Mouse (Mus musculus) embryo, embryonic 11.5 days (tissue): ENCODE results near the gene Ttc16.

Source experiments
- DNase-seq: peaks from one replicate; pipeline ENCODE4 v3.0.0-alpha.2; 2012; ENCODE audit warnings: low read depth, low spot score

Gene Ttc16

DNA sequence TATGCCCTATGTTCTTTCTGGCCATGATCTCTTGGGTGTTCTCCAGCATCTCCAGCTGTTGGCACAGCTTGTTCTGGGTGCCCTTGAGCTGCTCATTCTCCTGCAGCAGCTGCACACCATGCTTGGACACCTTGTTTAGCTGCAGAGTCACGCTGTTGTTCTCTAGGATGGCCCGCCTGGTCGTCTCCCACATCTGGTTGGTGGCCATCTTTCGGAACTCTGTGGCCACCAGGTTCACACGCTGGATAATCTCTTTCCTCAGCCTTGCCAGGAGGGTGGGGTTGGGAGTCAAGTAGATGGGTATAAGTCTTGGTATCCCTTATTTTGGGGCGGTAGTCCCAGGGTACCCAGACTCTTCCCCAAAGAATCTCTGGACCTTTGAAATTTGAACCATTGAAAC, 4.3 kb upstream of the Ttc16 start:
- DNase-seq = no peak

DNA sequence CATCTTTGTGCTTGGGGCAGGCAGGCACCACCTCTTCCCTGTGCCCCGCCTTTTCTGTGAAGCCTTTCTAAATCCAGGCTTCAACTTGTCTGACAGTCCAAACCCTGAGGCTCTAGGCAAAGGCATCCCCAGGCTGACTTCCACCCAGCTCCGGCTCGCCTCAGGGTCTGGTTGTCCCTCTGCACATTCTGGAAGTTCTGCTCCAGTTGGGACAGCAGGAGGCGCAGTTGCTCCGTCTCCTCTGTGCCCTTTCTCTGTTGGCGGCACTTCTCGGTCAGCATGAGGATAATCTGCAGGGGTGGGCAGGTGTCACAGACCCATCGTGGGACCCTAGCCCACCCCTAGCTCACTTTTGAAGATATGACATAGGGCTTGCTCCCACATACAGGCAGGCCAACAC, 3.7 kb upstream of the Ttc16 start:
- DNase-seq = peak; percentile 52

DNA sequence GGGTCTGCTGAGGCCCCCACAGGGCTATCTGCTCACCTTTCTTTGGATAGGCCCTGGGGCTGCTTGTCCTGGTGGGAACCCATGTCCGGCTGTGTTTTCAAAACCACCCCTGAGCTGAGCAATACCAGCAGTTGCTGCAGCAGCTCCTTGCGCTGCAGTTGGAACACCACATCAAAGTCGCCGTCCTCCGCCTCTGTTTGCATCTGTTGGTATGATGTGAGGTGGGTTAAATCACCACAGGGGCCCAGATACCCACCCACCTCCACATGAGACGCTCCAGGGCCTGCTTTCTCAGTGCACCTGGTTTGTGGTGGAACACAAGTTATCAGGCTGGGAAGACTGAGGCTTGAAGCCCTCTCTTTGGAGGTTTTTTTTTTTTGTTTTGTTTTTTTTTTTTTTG, 2.6 kb upstream of the Ttc16 start:
- DNase-seq = no peak

DNA sequence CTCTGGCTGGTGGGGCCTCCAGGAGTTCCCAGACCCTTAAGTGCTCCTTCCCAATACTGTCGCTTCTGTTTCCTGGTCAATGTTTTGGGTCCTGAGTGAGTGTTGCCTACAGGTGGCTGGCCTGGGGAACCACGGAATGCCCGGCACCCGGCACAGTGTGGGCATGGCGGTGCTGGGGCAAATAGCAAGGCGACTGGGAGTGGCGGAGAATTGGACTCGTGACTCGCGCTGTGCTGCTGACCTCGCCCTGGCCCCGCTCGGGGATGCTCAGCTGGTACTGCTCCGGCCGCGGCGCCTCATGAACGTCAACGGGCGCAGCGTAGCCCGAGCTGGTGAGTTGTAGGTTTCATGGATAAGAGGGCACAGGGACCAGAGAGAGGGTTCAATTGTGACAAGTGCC, 759 bp upstream of the Ttc16 start:
- no peak for DNase-seq

DNA sequence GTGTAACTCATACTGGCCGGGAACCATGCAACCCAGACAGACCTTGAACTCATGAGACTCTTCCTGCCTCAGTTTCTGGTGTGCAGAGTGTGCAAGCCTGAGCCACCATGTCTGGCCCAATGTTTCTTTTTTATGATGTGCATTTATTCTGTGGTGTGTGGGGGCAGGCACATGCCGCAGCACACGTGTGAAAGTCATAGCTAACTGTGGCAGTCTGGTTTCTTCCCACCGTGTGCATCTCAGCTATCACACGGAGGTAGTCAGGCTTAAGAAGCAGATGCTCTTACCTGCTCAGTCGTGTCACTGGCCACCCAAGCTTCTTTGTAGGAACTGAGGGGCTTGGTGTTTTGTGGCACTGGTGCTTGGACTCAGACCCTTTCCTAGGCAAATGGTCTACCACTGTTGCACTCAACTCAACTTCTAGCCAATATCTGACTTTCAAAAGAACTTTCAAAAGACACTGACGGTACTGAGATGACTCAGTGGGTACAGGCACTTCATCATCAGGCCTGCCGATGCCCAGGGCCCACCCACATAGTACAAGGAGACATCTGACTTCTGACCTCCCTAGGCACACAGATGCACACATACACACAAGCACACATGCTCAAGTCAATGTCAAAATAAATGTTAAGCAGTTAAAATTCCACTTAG, 2.7 kb downstream of the Ttc16 start:
- no peak for DNase-seq

DNA sequence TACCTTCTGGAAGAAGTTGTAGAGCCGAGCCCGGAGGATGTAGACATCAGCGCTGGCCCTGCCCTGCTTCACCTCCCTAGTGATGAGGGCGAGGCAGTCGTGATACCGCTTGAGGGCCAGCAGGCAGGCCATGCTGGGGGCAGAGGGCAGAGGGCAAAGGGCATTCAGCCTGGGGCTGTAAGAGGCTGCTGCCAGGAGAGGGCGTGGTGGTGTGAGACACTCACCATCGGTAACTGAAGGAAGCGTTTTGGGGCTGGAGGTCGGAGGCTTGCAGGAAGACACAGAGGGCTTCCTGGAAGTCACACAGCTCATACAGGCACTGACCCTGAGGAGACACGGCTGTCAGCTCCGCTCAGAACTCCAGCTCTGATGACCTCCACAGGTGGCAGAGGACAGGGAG, 3.5 kb downstream of the Ttc16 start:
- DNase-seq = no peak

DNA sequence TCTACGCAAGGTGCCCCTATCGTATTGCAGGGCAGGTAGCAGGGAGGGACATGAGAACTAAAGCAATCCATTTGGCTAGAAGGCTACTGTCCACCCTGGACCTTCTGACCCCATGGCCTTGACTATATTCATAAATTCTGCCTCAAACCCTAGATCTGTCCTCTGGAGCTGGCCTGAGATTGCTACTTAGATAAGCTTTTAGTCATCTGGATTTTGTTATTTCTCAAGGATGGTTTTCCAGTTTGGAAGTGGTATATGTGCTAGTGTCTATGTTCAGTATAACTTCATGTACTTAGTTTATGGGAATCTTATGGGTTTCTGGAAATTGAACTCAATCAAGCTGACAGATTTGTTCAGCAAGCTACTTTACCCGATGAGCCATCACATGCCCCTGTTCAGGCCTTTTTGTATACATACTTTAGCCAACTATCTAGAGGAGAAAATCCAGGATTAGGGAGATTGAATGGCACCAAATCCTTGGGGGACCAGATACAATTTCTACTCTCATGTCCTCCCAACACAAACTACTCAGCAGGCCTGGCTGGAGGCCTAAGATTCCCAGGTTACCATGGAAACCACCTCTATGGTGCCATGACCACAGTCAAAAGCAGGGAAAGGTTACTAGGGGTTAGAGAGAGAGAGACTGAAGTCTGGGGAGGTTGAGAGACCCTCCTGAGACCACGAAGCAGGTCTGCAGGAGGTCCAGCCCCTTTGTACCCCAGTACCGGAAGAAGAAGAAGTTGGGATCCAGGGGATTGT, 5.9 kb downstream of the Ttc16 start:
- no peak for DNase-seq

DNA sequence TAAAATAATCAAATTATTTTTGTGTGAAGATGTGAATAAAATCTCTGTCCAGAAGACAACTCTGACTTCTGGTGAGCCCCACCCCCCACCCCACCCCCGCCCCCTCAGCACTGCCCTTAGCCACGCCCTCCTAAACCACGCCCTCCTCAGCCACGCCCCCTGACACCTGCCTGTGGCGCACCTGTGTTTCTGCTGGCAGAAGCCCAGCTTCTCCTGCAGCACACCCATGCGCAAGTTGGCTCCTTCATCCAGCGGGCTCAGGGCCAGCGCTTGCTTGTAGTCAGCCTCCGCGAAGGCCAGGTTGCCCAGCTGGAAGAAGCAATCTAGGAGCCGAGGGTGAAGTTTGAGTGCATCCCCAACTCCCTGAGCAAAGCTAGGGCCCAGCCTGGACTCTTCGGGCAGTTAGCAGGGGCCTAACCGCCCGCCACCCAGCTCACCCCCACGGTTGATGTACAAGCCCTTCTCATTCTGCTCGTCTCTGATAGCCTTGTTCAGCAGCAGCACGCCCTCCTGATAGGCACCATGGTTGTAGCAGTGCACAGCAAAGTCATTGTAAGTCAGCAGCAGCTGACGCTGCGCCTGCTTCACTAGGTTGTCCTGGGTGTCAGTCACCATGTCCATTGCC, 6.7 kb downstream of the Ttc16 start:
- DNase-seq = no peak

DNA sequence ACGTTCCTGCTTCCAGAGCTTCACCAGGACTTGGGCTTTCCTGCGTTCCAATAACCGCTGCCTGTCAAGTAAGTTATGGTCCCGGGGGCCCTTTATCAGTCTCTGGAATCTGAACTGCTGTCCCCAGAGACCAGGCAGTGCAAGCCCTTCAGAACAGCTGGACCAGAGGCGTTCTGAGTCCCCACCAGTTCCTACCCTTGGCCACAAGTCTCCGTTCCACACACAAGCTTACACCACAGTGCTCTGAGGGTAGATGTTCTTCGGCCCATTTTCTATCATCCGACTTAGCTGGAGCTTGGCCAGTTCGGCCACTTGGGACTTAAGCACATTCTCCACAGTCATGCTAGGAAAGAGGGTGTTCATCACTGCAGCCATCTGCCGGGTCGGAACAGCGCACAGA, 8.2 kb downstream of the Ttc16 start:
- DNase-seq = no peak

DNA sequence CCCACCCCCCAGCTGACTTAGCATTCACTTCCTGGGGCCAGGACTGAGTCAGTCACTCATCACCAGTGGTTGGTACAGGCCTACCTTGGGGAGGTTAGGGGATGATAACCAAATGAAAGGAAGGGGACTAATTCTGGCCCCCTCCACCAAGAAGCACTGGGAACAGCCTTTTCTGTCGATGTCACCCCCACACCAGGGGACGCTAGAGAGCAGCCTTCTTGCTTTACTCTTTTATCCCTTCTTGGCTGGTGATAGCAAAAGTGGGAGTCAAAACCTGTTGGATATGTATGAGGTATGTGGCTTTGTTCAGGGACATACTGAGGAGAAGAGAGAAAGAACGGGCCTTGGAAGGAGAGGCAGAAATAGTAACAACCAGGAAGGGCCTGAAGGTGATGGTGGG, 12.1 kb downstream of the Ttc16 start:
- DNase-seq = no peak

DNA sequence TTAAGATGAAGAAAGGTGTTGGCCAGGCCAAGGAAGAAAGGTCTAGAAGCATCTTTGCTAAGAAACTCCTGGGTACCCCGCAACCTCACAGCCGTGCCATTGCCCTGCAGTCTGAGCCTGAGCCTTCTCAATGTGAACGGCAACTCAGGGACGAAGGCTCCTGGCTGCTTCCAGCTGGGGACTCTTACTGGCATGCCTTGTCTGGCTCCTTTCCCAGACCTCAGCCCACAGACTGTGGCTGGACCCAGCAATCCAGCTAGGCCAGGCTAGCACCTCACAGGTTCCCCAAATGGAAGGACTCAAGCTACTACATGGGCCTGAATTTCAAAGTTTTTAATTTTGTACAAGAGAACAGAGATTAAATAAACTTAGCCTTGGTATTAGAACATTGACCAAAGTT, 13.6 kb downstream of the Ttc16 start:
- DNase-seq = no peak

DNA sequence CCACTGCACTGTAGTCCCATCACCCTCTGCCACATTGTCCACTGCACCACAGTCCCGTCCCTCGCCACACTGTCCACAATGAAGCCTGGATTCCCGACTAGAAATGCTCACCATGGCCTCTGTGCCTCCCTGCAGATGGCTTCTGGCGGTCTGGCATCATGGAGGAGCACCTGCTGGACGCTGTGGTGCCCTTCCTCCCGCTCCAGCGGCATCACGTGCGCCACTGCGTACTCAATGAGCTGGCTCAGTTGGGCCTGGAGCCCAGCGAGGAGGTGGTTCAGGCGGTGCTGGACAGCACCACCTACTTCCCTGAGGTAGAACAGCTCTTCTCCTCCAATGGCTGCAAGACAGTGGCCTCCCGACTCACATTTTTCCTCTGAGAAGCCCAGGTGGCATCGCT, 14.1 kb downstream of the Ttc16 start:
- no peak for DNase-seq

DNA sequence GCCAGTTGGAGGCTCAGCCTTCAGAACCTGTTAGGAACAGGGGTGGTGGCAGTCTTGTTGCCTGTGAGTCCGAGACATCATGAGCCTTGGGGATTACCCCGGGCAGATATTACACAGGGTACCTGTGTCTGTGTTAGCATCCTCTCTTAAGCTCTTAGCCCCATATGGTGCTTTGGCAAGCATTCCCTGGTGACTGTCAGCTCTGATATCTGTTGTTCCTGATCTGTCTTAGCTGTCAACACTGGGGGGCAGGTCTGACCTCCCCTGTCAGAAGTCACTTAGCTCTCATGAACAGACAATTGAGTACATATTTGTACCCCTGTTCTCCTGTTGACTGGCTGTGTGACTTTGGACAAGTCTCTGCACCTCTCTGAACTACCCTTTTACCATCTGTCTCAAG, 16.4 kb downstream of the Ttc16 start:
- DNase-seq = no peak

DNA sequence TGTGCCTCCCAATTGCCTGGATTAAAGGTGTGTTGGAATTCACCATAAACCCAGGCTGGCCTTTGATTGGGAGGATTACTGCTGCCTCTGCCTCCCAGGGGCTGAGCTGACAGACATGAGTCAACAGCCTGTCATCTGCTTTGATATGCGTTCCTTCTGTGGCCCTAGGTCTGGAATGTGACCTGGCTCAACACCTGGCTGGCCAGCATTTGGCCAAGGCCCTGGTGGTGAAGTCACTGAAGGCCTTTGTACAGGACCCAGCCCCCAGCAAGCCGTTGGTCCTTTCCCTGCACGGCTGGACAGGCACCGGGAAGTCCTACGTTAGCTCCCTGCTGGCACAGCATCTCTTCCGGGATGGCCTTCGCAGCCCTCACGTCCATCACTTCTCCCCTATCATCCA, 16.9 kb downstream of the Ttc16 start:
- no peak for DNase-seq

DNA sequence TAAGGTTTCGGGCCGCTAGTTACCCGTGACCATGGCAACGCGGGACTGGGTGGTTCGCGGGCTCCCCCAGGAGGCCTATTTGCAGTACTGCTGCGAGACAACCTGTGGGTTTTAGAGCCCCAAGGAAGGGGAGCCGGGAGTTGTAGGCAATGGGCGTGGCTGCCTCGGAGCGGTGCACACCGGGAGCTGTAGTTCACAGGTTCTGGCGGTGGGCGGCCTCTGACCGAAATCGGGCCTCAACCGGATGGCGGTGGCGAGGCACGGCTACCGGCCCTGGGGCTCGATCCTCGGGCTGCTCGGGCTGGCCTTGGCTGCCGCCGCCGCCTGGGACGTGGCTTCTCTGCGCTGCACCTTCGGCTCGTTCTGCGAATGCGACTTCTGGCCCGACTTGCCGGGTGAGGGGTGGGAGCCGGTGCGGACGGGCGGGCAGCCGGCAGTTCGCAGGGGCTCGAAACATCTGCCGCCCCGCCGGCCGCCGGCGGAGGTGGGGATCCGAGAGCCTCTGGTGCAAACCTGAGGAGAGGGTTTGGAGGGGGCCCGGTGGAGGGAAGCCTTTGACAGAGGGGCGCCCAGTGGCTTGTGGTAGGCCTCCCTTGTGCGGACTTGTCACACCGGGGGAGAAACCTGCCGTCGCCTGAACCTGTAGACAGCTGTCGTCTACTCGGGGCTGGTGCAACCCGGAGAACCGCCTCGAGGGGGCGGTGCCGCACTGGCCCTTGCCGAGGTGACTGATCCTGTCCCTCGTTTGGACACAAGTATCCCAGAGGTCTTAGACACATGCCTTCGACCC, 18.2 kb downstream of the Ttc16 start, which contains the start of gene Tor2a:
Tor2a (plus strand) TSS at position 179 of the 790 bp plus-strand sequence.
- DNase-seq = peak; percentile 94

DNA sequence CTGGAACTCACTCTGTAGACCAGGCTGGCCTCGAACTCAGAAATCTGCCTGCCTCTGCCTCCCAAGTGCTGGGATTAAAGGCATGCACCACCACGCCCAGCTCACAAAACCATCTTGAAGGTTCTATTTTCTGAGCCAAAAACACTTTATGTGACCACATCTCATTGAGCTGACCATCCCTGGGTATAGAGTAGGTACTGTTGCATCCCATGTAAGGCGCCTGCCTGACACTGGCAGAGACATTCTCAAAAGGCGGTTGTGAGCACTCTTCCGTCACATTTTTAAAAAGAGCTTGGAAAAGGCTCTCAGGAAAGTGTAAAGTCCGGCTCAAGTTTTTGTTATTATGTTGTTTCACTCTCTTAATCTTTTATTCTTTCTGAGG, 18.8 kb downstream of the Ttc16 start:
- DNase-seq = no peak

DNA sequence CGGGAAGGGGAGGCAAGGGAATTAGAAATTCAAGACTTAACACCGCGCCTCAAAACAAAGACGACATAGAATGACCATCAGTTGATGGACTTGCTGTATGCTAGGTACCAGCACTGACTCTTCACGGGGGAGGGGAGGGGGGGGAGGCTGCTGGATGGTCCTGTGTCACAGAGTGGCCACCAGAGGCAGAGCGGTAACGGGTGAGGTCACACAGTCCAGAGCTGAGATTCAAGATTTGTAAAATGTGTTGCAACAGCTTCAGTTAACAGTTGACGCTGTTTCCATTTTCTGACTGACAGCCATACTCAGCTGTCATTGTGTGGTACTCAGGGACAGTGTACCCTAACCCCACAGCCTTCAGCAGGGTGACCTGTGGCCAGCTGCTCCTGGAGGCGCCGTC, 23.3 kb downstream of the Ttc16 start:
- DNase-seq = no peak

DNA sequence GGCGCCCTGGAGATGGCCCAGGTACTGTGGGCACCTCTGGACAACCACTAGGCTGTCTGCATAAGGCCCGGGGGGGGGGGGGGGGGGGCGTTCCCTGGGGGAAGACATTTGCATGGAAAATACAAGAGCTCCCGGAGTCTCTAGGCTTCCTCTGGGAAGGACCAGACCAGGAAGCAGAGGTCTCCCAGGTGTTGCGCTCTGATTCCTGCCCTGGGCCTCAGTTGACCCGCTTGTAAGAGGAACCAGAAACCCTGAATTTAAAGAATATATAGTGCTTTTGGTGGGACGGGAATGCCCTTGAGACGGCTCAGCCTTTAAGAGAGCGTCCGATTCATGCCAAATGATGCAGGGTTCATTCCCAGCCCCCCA, 23.8 kb downstream of the Ttc16 start:
- DNase-seq = no peak

DNA sequence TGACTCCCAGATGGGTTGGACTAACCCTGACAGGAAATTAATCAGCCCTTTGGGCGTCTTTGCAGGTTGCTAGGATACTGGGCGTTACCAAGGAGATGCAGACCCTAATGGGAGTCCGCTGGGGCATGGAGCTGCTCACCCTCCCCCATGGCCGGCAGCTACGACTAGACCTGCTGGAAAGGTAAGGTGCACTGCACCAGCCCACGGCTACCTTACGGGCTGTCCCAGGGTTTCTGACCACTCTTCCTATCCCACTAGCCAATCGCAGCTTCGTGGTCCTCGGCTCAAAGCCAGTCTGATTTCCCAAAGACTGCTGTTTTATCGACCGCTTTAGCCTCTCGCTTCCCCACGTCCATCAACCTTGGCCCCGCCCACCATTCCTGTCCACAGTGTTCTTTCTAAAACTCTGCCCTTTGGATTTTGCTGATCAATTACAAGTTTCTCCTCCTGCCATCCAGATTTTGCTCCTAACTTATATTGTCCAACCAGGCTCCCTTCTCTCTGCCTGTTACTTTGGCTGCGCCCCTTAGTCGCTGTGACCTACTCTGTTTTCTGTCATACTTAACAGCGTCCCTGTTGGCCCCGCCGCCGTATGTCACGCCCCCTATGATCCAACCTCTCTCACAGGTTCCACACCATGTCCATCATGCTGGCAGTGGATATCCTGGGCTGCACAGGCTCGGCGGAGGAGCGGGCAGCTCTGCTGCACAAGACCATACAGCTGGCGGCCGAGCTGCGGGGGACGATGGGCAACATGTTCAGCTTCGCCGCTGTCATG, 24.4 kb downstream of the Ttc16 start:
- peak; percentile 59 for DNase-seq

DNA sequence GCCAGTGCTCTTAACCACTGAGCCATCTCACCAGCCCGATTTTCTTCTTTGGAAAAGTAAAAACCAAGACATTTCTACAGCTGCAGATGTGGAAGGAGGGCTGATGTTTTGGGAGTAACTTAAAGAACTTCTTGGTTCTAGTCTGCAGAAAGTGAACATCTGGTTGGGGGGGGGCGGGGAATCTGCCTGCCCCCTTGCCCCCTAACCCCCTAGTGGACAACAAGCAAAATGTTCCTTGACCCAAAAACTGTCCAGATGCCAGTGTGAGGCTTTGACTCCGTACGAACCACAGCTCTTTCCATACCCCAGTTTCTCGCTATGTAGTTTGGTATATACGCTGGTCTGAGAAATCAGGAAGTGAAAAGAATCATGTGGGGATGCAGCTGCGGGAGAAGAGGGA, 25.2 kb downstream of the Ttc16 start:
- DNase-seq = no peak

DNA sequence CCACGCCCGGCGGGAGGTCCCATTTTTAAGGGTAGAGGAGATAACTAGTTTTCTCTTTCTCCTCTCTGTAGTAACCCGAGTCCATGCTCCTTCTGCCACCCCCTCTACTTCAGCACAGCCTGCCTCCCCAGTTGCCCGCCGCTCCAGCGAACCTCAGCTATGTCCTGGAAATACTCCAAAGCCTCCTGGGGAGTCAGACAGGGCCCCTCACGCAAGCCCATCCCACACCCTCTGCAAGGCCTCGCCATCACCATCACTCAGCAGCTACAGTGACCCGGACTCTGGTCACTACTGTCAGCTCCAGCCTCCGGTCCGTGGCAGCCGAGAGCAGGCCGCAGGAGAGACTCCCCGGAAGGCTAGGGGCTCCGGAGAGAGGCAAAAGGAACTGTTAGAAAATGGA, 26.4 kb downstream of the Ttc16 start:
- no peak for DNase-seq
